Mouse (Mus musculus) intestine, postnatal 0 days (tissue): Measurements from ENCODE around the gene Man1c1. TPM values are rescaled to one million over a fixed set of nuclear protein-coding genes. Genes with fewer than 3 reads are reported as not detected.

Experiments used
- ATAC-seq: fragments of 200-750 bp; cut with Nextera tagmentation; 2 replicates; pipeline ENCODE4 v1.8.0; 2017; ENCODE audit warnings: mild to moderate bottlenecking, moderate TSS enrichment, moderate library complexity
- H3K27ac ChIP-seq: fragments of 300-500 bp; sonication (generic); 2 replicates; pipeline ENCODE4 v1.5.1; 2014; ENCODE audit warnings: mild to moderate bottlenecking, low read depth, low read length, moderate library complexity
- H3K27me3 ChIP-seq: fragments of 300-500 bp; sonication (generic); replicated peaks from 2 replicates; pipeline ENCODE4 v1.6.1; 2014; ENCODE audit warnings: low read length, mixed read lengths; ENCODE audit not compliant: control insufficient read depth, insufficient read depth
- H3K36me3 ChIP-seq: fragments of 300-500 bp; sonication (generic); 2 replicates; pipeline ENCODE4 v1.6.1; 2014; ENCODE audit warnings: mild to moderate bottlenecking, moderate library complexity; ENCODE audit not compliant: control insufficient read depth, insufficient read depth
- H3K4me1 ChIP-seq: fragments of 300-500 bp; sonication (generic); replicated peaks from 2 replicates; pipeline ENCODE4 v1.6.1; 2014; ENCODE audit warnings: antibody characterized with exemption, low read length, mixed read lengths; ENCODE audit not compliant: control insufficient read depth, insufficient read depth
- H3K4me2 ChIP-seq: fragments of 300-500 bp; sonication (generic); replicated peaks from 2 replicates; pipeline ENCODE4 v1.6.1; 2014; ENCODE audit warnings: low read depth, mild to moderate bottlenecking, moderate library complexity
- H3K4me3 ChIP-seq: fragments of 300-500 bp; sonication (generic); 2 replicates; pipeline ENCODE4 v1.5.1; 2014; ENCODE audit warnings: low read depth, low read length
- H3K9ac ChIP-seq: fragments of 300-500 bp; sonication (generic); 2 replicates; pipeline ENCODE4 v1.6.1; 2014; ENCODE audit warnings: mild to moderate bottlenecking, low read depth, low read length
- H3K9me3 ChIP-seq: fragments of 300-500 bp; sonication (generic); 2 replicates; pipeline ENCODE4 v1.6.1; 2016; ENCODE audit warnings: mixed run types; ENCODE audit not compliant: control insufficient read depth
- CTCF ChIP-seq: sonication (generic); IDR thresholded peaks from 2 replicates; pipeline ENCODE4 v1.5.1; 2016; ENCODE audit warnings: low read depth, mild to moderate bottlenecking, control low read depth, antibody characterized with exemption, moderate library complexity
- WGBS: fragments of 180-500 bp; shearing (Covaris S2); extraction: QIAGEN DNeasy Blood & Tissue Kit; methylation state at CpG from one replicate; pipeline ENCODE4 v1.1.7; 2014; 5-methylcytosine and 5-hydroxymethylcytosine counted together
- polyA plus RNA-seq: library from polyadenylated mRNA; unstranded; fragments of >200 nt; fragmentation: Nextera tagmentation; extraction: Ambion mirVana; gene quantifications from 2 replicates; pipeline ENCODE4 v1.2.1, GENCODE M21; 2015

Man1c1 gene
- polyA plus RNA-seq, 1 experiment from 2014 or later, result 1.7 TPM

DNA sequence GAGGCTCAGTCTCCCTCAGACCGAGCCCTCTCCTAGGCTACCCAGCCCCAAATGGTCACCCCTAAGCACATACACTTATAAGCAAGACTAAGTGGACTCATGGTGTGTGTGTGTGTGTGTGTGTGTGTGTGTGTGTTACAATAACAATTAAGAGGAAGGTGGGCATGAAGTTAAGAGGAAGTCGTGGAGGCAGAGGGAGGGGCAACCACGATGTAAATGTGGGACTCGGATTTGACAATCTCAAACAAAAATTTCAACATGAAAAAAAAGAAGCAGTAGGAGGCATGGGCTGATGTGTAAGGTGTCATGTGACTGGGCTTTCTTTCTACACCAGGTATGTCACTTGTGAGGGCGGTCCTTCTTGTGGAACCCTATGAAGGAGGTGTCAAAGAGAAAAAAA is 96.4 kb downstream of the Man1c1 start:
- Histone ChIP-seq H3K4me1 (no peaks in the 10 kb centered on the region), H3K36me3 (no peaks in the 10 kb centered on the region), H3K4me3 (no peak overlapping the region), H3K9me3 (no peaks in the 10 kb centered on the region), H3K9ac (no peak overlapping the region), H3K27me3 (no peaks in the 10 kb centered on the region), H3K4me2 (no peak overlapping the region), H3K27ac (no peak overlapping the region)
- WGBS, result 75% methylated on average over 5 of the region's 5 CpGs
- no peak for ATAC-seq
- no peak for TF ChIP-seq CTCF

DNA sequence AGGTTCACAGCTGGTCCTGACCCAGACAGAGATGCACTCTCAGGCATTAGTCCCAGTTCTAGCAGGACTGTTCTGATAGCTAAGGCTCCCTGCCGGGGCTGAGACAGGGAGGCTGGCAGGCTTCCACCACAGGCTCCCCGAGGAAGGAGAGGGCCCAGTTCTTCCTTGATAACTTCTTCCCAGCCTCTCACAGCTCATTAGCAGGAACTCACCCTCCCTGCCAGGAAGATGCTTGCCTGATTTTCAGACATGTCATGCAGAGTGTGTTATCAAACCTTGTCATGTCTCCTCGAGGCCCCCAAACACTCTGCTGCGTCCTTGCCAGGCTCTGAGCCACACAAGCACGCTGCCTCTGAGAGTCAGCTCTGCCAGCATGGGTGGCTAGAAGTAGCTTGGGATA is 98.0 kb downstream of the Man1c1 start:
- 44% methylated on average over 5 of the region's 5 CpGs for WGBS
- H3K4me3 ChIP-seq, result no peak overlapping the region
- no peaks in the 10 kb centered on the region for H3K4me1 ChIP-seq
- H3K9ac ChIP-seq, result no peak overlapping the region
- no peak for ATAC-seq
- H3K27me3 ChIP-seq, result no peaks in the 10 kb centered on the region
- H3K27ac ChIP-seq, result no peak overlapping the region
- H3K36me3 ChIP-seq, result no peaks in the 10 kb centered on the region
- no peaks in the 10 kb centered on the region for H3K9me3 ChIP-seq
- no peak for TF ChIP-seq CTCF
- no peak overlapping the region for H3K4me2 ChIP-seq

DNA sequence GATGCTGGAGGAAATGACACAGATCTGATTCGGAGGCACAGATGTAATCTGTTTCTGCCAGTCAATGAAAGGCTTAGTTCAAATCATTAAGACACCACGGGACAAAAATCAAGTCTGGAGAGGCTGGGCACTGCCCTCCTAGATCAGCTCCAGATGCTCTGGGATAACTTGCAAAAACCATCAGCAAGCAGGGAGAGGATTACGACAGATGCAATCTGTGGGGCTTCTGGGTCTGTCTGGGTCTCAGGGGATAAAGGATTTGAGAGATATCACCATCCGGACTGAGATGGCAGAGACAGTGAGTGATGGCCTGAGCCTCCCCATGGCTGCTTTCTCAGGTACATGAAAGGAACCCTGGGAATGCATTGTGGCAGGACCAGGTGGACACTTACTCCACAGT is 99.6 kb downstream of the Man1c1 start:
- no peaks in the 10 kb centered on the region for H3K4me1 ChIP-seq
- WGBS, result 70% methylated on average over 4 of the region's 4 CpGs
- H3K4me3 ChIP-seq, result no peak overlapping the region
- H3K27ac ChIP-seq, result no peak overlapping the region
- TF ChIP-seq CTCF, result no peak
- no peaks in the 10 kb centered on the region for H3K27me3 ChIP-seq
- H3K36me3 ChIP-seq, result no peaks in the 10 kb centered on the region
- H3K4me2 ChIP-seq, result no peak overlapping the region
- H3K9me3 ChIP-seq, result no peaks in the 10 kb centered on the region
- no peak overlapping the region for H3K9ac ChIP-seq
- no peak for ATAC-seq

DNA sequence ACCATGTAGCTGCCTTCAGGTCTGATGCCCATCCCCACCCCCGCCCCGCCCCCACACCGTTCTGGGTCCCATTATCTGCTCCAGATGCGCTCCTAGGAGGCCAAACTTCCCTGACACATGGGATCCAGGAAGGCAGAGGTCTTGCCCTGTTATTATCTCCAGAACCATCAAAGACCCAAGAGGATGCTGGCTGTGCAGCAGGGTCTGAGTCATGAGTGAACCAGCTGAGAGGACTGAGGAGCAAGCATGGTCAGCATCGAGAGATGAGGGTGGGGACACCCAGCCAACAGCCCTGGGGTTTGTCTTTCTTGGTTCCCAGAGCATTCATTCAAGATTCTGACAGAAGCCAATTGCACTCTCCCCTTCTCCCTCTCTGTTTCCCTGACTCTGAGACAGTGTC is 100.5 kb downstream of the Man1c1 start:
- Histone ChIP-seq H3K9me3 (no peaks in the 10 kb centered on the region), H3K36me3 (no peaks in the 10 kb centered on the region), H3K4me1 (no peaks in the 10 kb centered on the region), H3K4me3 (no peak overlapping the region), H3K4me2 (no peak overlapping the region), H3K27ac (no peak overlapping the region), H3K9ac (no peak overlapping the region), H3K27me3 (no peaks in the 10 kb centered on the region)
- 51% methylated on average over 5 of the region's 5 CpGs for whole genome bisulfite sequencing
- TF ChIP-seq CTCF, result no peak
- ATAC-seq, result no peak

DNA sequence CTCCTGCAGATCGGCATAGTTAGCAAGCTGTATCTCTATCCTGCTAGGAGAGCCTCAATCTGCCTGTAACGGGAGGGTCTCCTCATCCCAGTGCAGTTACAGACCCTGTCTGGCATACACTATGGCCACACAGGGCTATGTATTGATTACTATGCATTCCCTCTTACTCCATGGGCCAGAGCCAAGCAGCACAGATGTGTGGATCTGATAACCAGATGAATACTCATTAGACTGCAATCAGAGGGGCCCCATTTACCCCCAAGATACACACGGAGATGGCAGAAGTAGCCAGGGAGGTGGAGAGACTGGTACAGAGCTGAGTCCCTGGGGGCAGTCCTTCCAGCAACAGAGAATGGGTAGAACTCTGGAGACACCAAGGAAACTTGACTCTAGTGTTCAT is 101.5 kb downstream of the Man1c1 start:
- no peak overlapping the region for H3K4me3 ChIP-seq
- TF ChIP-seq CTCF, result no peak
- H3K9ac ChIP-seq, result no peak overlapping the region
- H3K4me1 ChIP-seq, result no peaks in the 10 kb centered on the region
- H3K4me2 ChIP-seq, result no peak overlapping the region
- H3K27me3 ChIP-seq, result no peaks in the 10 kb centered on the region
- no peak overlapping the region for H3K27ac ChIP-seq
- no peaks in the 10 kb centered on the region for H3K36me3 ChIP-seq
- no peaks in the 10 kb centered on the region for H3K9me3 ChIP-seq
- no peak for ATAC-seq
- WGBS, result 56% methylated on average over 3 of the region's 3 CpGs

DNA sequence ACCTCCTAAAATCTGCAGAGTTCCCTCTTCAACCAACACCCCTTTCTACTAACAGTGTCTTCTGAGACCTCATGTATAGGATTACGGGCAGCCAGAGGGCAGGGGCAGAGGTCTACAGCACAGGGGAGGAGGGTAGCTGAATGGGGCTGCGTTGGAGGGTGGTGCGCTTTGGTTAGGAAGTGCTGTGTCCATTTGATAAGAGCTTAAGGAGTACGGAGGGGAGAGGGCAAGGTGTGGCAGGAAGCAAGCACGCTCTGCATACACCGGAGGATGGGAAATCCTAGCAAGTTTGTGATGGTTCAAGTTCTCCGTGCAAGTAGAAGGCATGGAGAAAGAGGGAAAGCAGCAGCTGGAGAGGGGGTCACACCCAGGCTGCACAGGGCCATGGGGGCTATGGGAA is 102.1 kb downstream of the Man1c1 start:
- TF ChIP-seq CTCF, result no peak
- no peak overlapping the region for H3K27ac ChIP-seq
- no peak overlapping the region for H3K4me2 ChIP-seq
- no peaks in the 10 kb centered on the region for H3K9me3 ChIP-seq
- no peaks in the 10 kb centered on the region for H3K4me1 ChIP-seq
- WGBS, result 39% methylated on average over 7 of the region's 7 CpGs
- H3K9ac ChIP-seq, result no peak overlapping the region
- no peak for ATAC-seq
- no peaks in the 10 kb centered on the region for H3K27me3 ChIP-seq
- no peaks in the 10 kb centered on the region for H3K36me3 ChIP-seq
- no peak overlapping the region for H3K4me3 ChIP-seq

DNA sequence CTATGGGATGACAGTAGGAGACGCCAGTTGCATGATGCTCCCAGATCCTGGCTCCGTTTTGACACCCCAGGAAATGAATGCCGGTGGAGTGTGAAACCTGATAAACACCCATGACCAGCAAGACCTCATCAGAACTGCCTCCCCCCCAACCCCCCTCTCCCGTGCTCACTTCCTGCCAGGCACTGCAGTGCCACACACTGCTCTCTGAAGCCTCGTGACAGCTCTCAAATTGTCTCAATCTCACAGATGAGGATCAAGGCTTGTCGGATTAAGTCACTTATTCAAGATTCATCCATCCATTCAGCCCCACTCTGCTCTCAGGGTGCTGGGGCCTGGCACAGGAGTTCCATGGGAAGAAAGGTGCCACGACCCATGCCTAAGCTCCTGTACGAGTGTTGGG is 102.7 kb downstream of the Man1c1 start:
- Histone ChIP-seq H3K4me2 (no peak overlapping the region), H3K4me1 (no peaks in the 10 kb centered on the region), H3K27ac (0 out of 2 replicates have a peak overlapping the region, but pooled peaks have one; percentile 1), H3K27me3 (no peaks in the 10 kb centered on the region), H3K9me3 (no peaks in the 10 kb centered on the region), H3K4me3 (no peak overlapping the region), H3K36me3 (no peaks in the 10 kb centered on the region), H3K9ac (no peak overlapping the region)
- no peak for ATAC-seq
- TF ChIP-seq CTCF, result no peak
- 50% methylated on average over 8 of the region's 8 CpGs for WGBS
